Mouse (Mus musculus) kidney, embryonic 14.5 days (tissue): ENCODE data around the gene Ppp1r10. TPM values are rescaled to one million over a fixed set of nuclear protein-coding genes. Genes with fewer than 3 reads are reported as not detected.

ENCODE experiments used
- ATAC-seq: fragments of 200-750 bp; cut with Nextera tagmentation; 2 replicates; pipeline ENCODE4 v1.8.0; 2017; ENCODE audit warnings: moderate number of reproducible peaks, mild to moderate bottlenecking, moderate TSS enrichment, moderate library complexity; ENCODE audit not compliant: low FRiP score, low TSS enrichment
- H3K27ac ChIP-seq: fragments of 300-500 bp; sonication (generic); 2 replicates; pipeline ENCODE4 v1.5.1; 2014; ENCODE audit warnings: low read depth, mild to moderate bottlenecking, low read length, moderate library complexity, mixed read lengths
- H3K27me3 ChIP-seq: fragments of 300-500 bp; sonication (generic); 2 replicates; pipeline ENCODE4 v1.6.1; 2014; ENCODE audit warnings: mild to moderate bottlenecking, low read length; ENCODE audit not compliant: control insufficient read depth, insufficient read depth
- H3K36me3 ChIP-seq: fragments of 300-500 bp; sonication (generic); 2 replicates; pipeline ENCODE4 v1.6.1; 2014; ENCODE audit warnings: low read length, mixed read lengths; ENCODE audit not compliant: control insufficient read depth, insufficient read depth
- H3K4me1 ChIP-seq: fragments of 300-500 bp; sonication (generic); 2 replicates; pipeline ENCODE4 v1.6.1; 2014; ENCODE audit warnings: low read length, mixed read lengths; ENCODE audit not compliant: control insufficient read depth, insufficient read depth
- H3K4me2 ChIP-seq: fragments of 300-500 bp; sonication (generic); replicated peaks from 2 replicates; pipeline ENCODE4 v1.6.1; 2014; ENCODE audit warnings: low read depth, mild to moderate bottlenecking, low read length
- H3K4me3 ChIP-seq: fragments of 300-500 bp; sonication (generic); 2 replicates; pipeline ENCODE4 v1.5.1; 2014; ENCODE audit warnings: mild to moderate bottlenecking, low read length
- H3K9ac ChIP-seq: fragments of 300-500 bp; sonication (generic); 2 replicates; pipeline ENCODE4 v1.6.1; 2014; ENCODE audit warnings: low read depth, mild to moderate bottlenecking, low read length, moderate library complexity
- H3K9me3 ChIP-seq: fragments of 300-500 bp; sonication (generic); 2 replicates; pipeline ENCODE4 v1.6.1; 2016; ENCODE audit warnings: low read length; ENCODE audit not compliant: control insufficient read depth
- WGBS: fragments of 180-500 bp; shearing (Covaris S2); extraction: QIAGEN DNeasy Blood & Tissue Kit; methylation state at CpG from one replicate; pipeline ENCODE4 v1.1.7; 2014; 5-methylcytosine and 5-hydroxymethylcytosine counted together
- microRNA counts: library from miRNA; unstranded; fragments of <30 nt; microRNA quantifications from one replicate; lab custom pipeline; 2017
- microRNA-seq: library from miRNA; unstranded; fragments of <30 nt; microRNA quantifications from one replicate; pipeline ENCODE4, GENCODE M21; 2016
- polyA plus RNA-seq: library from polyadenylated mRNA; unstranded; fragments of >200 nt; fragmentation: Nextera tagmentation; extraction: Ambion mirVana; gene quantifications from 2 replicates; pipeline ENCODE4 v1.2.1, GENCODE M21; 2014

Ppp1r10 gene
- polyA plus RNA-seq, 1 experiment from 2014 or later: 44.7 TPM

DNA sequence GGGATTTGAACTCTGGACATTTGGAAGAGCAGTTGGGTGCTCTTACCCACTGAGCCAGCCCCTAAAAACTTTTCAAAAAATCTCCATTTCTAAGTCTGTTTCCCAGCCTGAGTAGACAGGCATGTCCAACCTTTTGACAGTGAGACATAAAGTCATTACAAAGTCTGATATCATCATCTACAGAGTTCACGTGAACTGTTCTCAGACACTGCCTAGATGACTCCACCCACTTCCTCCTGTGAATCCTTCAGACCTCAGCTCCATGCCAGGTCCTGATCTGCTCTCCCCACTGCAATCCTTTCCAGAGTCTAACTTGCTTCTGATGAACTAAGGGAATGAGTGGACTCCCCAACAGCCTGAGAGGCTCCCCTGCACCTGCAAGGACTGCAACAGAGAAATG, 55.9 kb downstream of the Ppp1r10 start:
- no peaks in the 10 kb centered on the region for H3K27me3 ChIP-seq
- peaks cover 38% of the 10 kb centered on the region for H3K36me3 ChIP-seq
- H3K9me3 ChIP-seq: no peaks in the 10 kb centered on the region
- no peak overlapping the region for H3K27ac ChIP-seq
- H3K4me2 ChIP-seq: no peak overlapping the region
- 74% methylated on average over 1 of the region's 1 CpGs for WGBS
- H3K4me3 ChIP-seq: no peak overlapping the region
- peaks cover 9% of the 10 kb centered on the region; the same call in 1 of the 2 replicates for H3K4me1 ChIP-seq
- ATAC-seq: no peak
- H3K9ac ChIP-seq: no peak overlapping the region

DNA sequence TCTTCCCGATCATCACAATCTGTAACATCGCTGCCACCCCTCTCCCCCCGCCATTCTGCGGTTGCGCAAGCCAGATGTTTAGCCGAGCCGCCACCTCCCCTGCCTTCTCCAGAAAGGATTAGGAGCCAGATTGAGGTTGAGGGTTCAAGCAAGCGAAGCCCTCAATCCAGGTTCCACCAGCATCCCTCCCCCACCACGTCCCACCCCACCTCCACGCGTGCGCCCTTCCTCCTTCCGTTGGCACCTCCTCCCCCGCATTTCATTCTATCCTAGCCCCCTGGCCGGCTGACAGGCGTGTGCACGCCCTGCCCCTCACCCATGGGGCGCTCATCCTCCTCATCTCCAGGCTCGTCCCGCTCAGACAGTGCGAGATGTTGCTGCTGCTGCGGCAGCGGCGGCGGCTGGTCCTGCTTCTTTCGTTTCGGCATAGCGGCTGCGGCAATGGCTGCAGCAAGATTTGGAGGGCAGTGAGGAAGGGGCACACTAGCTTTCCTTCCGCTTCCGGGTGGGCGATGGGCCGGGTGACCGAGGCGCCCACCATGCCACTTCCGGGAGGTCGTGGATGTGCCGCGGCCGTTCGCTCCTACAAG, 62.7 kb downstream of the Ppp1r10 start:
- peak overlapping the region; percentile 81 for H3K9ac ChIP-seq
- peak overlapping the region; percentile 97 for H3K27ac ChIP-seq
- under 1% methylated on average over 41 of the region's 41 CpGs for WGBS
- ATAC-seq: peak; percentile 80
- H3K4me2 ChIP-seq: peak overlapping the region; percentile 77
- H3K4me3 ChIP-seq: peak overlapping the region; percentile 95
- peaks cover 16% of the 10 kb centered on the region for H3K4me1 ChIP-seq
- H3K36me3 ChIP-seq: peaks cover 51% of the 10 kb centered on the region
- H3K9me3 ChIP-seq: no peaks in the 10 kb centered on the region
- H3K27me3 ChIP-seq: no peaks in the 10 kb centered on the region

DNA sequence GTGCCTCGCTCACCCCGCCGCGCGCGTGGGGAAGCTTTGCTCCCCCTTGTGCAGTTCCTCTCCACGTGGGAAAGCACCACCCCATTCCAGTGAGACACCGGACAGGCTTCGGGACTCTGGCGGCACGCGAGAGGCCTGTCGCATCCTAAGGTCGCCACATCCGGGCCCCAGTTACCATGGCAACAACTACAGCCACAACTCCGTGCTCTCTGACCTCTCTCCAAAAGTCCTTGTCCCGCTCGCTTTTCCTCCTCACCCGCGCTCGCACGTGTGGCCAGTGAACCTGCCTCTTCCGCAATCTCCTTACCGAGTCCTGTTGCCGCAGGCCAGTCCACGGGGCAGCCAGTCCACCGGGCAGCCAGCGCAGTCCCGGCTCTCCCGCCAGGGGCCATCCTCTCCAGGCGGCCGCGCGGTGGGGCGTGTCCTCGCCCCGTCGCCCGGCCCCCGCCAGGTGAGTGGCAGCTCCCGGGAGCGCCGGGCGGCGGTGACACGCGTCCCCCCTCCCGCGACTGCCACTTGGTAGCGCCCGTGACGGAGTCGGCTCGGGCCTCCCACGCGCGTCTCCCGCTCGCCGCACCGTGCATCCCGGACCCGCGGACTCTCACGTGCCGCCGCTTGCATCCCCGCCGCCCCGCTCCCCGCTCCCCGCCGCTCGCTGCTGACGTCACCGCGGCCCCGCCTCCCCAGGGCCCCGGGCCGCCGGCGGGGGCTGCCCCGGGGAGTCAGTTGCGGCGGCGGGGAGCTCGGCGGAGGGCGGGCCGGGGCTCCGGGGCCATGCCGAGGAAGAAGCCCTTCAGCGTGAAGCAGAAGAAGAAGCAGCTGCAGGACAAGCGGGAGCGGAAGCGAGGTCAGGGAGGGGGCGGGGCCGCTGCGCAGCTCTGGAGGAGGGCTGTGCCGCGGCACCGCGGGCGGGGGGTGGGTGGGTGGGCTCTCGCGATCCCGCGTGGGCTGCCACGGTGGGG, 63.4 kb downstream of the Ppp1r10 start, which contains the start of the genes Gnl1 and Prr3:
Gene Gnl1, plus strand, starts transcription at position 451 of the 962 bp plus-strand sequence.
Gene Prr3, minus strand, starts transcription at position 836 of the 962 bp plus-strand sequence.
- H3K27ac ChIP-seq: peak within 1 kb of the TSS; percentile 97
- H3K9ac ChIP-seq: peak within 1 kb of the TSS; percentile 81
- H3K4me1 ChIP-seq: peaks cover 16% of the 10 kb centered on the region
- peak within 1 kb of the TSS; percentile 95 for H3K4me3 ChIP-seq
- no peaks in the 10 kb centered on the region for H3K9me3 ChIP-seq
- H3K27me3 ChIP-seq: no peaks in the 10 kb centered on the region
- H3K4me2 ChIP-seq: peak within 1 kb of the TSS; percentile 77
- peaks cover 47% of the 10 kb centered on the region for H3K36me3 ChIP-seq
- ATAC-seq: peak; percentile 90
- under 1% methylated on average over 95 of the region's 109 CpGs for WGBS

DNA sequence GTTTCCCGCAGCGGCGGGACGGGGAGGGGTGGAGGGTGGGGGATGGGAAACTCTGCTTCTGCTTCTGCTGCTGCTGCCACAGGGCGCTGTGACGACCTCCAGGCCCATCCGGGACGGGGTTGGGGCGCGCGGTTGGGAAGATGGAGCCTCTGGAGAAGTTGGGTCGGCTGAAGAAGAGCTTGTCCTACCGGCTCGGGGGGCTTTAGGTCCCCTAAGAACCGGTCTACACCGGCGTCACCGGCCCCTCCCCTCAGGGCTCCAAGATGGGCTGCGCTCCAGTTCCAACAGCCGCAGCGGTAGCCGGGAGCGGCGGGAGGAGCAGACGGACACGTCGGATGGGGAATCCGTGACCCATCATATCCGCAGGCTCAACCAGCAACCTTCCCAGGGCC, 64.1 kb downstream of the Ppp1r10 start:
- under 1% methylated on average over 29 of the region's 29 CpGs for WGBS
- H3K27ac ChIP-seq: peak overlapping the region; percentile 97
- peak overlapping the region; percentile 81 for H3K9ac ChIP-seq
- no peaks in the 10 kb centered on the region for H3K27me3 ChIP-seq
- H3K4me2 ChIP-seq: peak overlapping the region; percentile 77
- H3K36me3 ChIP-seq: peaks cover 45% of the 10 kb centered on the region
- H3K9me3 ChIP-seq: no peaks in the 10 kb centered on the region
- ATAC-seq: peak; percentile 58
- peaks cover 16% of the 10 kb centered on the region for H3K4me1 ChIP-seq
- peak overlapping the region; percentile 95 for H3K4me3 ChIP-seq

DNA sequence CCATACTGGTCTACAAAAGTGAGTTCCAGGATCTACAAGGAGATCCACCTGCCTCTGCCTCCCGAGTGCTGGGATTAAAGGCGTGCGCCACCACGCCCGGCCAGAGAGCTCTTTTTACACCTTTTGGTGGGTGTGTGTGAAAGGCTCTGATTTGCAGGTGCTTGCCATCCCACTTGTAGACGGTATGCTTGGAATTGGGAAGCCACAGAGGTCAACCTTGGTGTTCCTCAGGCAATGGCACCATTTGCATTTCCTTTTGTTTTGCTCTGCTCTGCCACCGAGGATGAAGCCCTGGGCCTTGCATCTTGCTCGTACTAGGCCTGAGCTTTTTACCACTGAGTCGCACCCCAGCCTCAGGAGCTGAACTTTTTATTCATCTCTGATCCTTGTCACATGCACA, 65.5 kb downstream of the Ppp1r10 start:
- no peaks in the 10 kb centered on the region for H3K9me3 ChIP-seq
- H3K4me1 ChIP-seq: peaks cover 16% of the 10 kb centered on the region
- ATAC-seq: no peak
- H3K27me3 ChIP-seq: no peaks in the 10 kb centered on the region
- WGBS: 95% methylated on average over 9 of the region's 9 CpGs
- H3K4me3 ChIP-seq: no peak overlapping the region
- H3K27ac ChIP-seq: no peak overlapping the region
- no peak overlapping the region for H3K4me2 ChIP-seq
- peaks cover 49% of the 10 kb centered on the region for H3K36me3 ChIP-seq
- H3K9ac ChIP-seq: no peak overlapping the region

MicroRNAs encoded within 50 kb of the gene (microRNA counts, 519-probe panel; counts per million panel counts)
- not detected for microRNA mmu-miR-1894-3p (lab: Ali Mortazavi, UCI)
- microRNA mmu-miR-1894-5p (lab: Ali Mortazavi, UCI): not detected
- not detected for microRNA mmu-miR-877 (lab: Ali Mortazavi, UCI)

Small RNA genes within 50 kb of the gene (microRNA-seq; reads per million reads assigned to microRNA genes)
- 0.84 reads per million for gene Gm28033
- not detected for gene Mir1894
- 96.6 reads per million, percentile 53 among the genes with 10 or more reads in this experiment for gene Mir877

Other genes with a start within 250 kb of the Ppp1r10 start
- gene Vars2, start 248.8 kb upstream of the Ppp1r10 start, polyA plus RNA-seq: 9.5 and 16.8 TPM in 2 replicates
- 50.7 and 56.7 TPM in 2 replicates for gene Gtf2h4, start 242.7 kb upstream of the Ppp1r10 start, polyA plus RNA-seq
- 34.6 and 52.0 TPM in 2 replicates for gene Ddr1, start 211.8 kb upstream of the Ppp1r10 start, polyA plus RNA-seq
- gene Ier3, start 94.8 kb upstream of the Ppp1r10 start, polyA plus RNA-seq: 6.8 and 7.7 TPM in 2 replicates
- gene Flot1, start 93.2 kb upstream of the Ppp1r10 start, polyA plus RNA-seq: 35.9 and 36.1 TPM in 2 replicates
- gene Tubb5, start 78.1 kb upstream of the Ppp1r10 start, polyA plus RNA-seq: 1,061 and 1,103 TPM in 2 replicates
- 13.1 and 16.5 TPM in 2 replicates for gene Mdc1, start 74.9 kb upstream of the Ppp1r10 start, polyA plus RNA-seq
- gene Nrm, start 55.1 kb upstream of the Ppp1r10 start, polyA plus RNA-seq: 53.2 and 65.2 TPM in 2 replicates
- gene Ppp1r18, start 50.8 kb upstream of the Ppp1r10 start, polyA plus RNA-seq: 19.1 and 21.1 TPM in 2 replicates
- gene Dhx16, start 36.6 kb upstream of the Ppp1r10 start, polyA plus RNA-seq: 37.8 and 50.0 TPM in 2 replicates
- 36.2 and 41.5 TPM in 2 replicates for gene 2310061I04Rik, start 19.0 kb upstream of the Ppp1r10 start, polyA plus RNA-seq
- 76.5 and 92.2 TPM in 2 replicates for gene Atat1, start 6.4 kb upstream of the Ppp1r10 start, polyA plus RNA-seq
- 79.0 and 101 TPM in 2 replicates for gene Mrps18b, start within 50 bp of the Ppp1r10 start, polyA plus RNA-seq
- gene Abcf1, start 53.3 kb downstream of the Ppp1r10 start, polyA plus RNA-seq: 74.6 and 97.8 TPM in 2 replicates
- 35.0 and 44.5 TPM in 2 replicates for gene Gnl1, start 63.4 kb downstream of the Ppp1r10 start, polyA plus RNA-seq
- 34.5 and 40.1 TPM in 2 replicates for gene Prr3, start 63.8 kb downstream of the Ppp1r10 start, polyA plus RNA-seq
- 2.5 and 4.0 TPM in 2 replicates for gene H2-T24, start 104.1 kb downstream of the Ppp1r10 start, polyA plus RNA-seq
- 3.0 and 3.7 TPM in 2 replicates for gene H2-T23, start 116.4 kb downstream of the Ppp1r10 start, polyA plus RNA-seq
- gene H2-T22, start 126.3 kb downstream of the Ppp1r10 start, polyA plus RNA-seq: 11.2 and 12.0 TPM in 2 replicates
- not detected in 2 replicates for gene Gm6034, start 126.5 kb downstream of the Ppp1r10 start, polyA plus RNA-seq
- not detected in 2 replicates for gene Gm11127, start 141.9 kb downstream of the Ppp1r10 start, polyA plus RNA-seq
- gene Gm19684, start 205.2 kb downstream of the Ppp1r10 start, polyA plus RNA-seq: not detected in 2 replicates
- not detected in 2 replicates for gene Gm7030, start 213.0 kb downstream of the Ppp1r10 start, polyA plus RNA-seq